Mouse (Mus musculus) macrophage (primary cell): Measurements from ENCODE around the gene Smg7. TPM values are rescaled to one million over a fixed set of nuclear protein-coding genes. Genes with fewer than 3 reads are reported as not detected.
"Not testable (repeated sequence)": the region's sequence is repeated elsewhere in the genome, so short reads cannot be mapped to it uniquely, and the experiment has no call there.

Experiments
- H3K27ac ChIP-seq: fragments of 350-480 bp; formaldehyde crosslinking; 2 replicates; pipeline ENCODE4 v1.9.0; 2021
- H3K36me3 ChIP-seq: fragments of 350-480 bp; formaldehyde crosslinking; 2 replicates; pipeline ENCODE4 v1.9.0; 2021; ENCODE audit errors: inconsistent target
- H3K4me3 ChIP-seq: fragments of 350-480 bp; formaldehyde crosslinking; 2 replicates; pipeline ENCODE4 v1.9.0; 2021; ENCODE audit errors: inconsistent target
- H3K79me2 ChIP-seq: fragments of 350-480 bp; formaldehyde crosslinking; 2 replicates; pipeline ENCODE4 v1.9.0; 2021; ENCODE audit errors: inconsistent target
- WGBS: methylation state at CpG from one replicate; pipeline ENCODE4 v1.1.7; 2026; ENCODE audit warnings: inconsistent platforms; ENCODE audit not compliant: missing documents; 5-methylcytosine and 5-hydroxymethylcytosine counted together
- polyA plus RNA-seq: library from polyadenylated mRNA; stranded (reverse); fragments of 250-400 nt; gene quantifications from 3 replicates; pipeline ENCODE4 v1.2.4, GENCODE M21; 2018; ENCODE audit warnings: inconsistent platforms

Smg7 gene
- polyA plus RNA-seq, 1 experiment from 2014 or later, result 28.9 TPM

- no peak overlapping the region for H3K27ac ChIP-seq
- peak overlapping the region; percentile 85 for H3K4me3 ChIP-seq
- H3K36me3 ChIP-seq, result no peaks in the 10 kb centered on the region
- 4% methylated on average over 6 of the region's 6 CpGs for WGBS
- H3K79me2 ChIP-seq, result peaks cover 56% of the 10 kb centered on the region
Measured at GRCm38 (mm10) chr1:152901419-152901764, 1.1 kb downstream of the Smg7 start.

- peaks cover 100% of the 10 kb centered on the region for H3K79me2 ChIP-seq
- not testable (repeated sequence) for H3K27ac ChIP-seq, H3K36me3 ChIP-seq, H3K4me3 ChIP-seq
- 100% methylated on average over 3 of the region's 5 CpGs for WGBS
Measured at GRCm38 (mm10) chr1:152888086-152888485, 14.4 kb downstream of the Smg7 start.

DNA sequence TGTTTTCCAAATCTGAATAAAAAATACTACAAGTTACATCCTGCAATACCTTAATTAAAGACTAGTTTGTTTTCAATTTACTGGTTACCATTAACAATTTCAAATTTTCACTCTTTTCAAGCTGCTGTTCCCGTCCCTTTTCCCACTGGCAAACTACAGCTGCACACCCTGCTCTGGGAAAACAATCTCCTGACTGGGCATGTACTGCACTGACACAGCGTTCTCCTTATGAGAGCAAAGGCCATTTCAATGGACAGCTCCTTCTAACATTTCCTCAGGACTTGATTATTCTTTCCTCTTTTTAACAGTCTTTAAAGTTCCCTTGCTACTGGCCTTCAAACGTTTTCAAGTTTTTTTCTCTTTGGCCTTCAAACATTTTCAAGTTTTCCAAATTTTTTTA, 31.4 kb downstream of the Smg7 start:
- Histone ChIP-seq H3K4me3 (no peak overlapping the region), H3K27ac (no peak overlapping the region), H3K79me2 (peaks cover 57% of the 10 kb centered on the region), H3K36me3 (peaks cover 36% of the 10 kb centered on the region)
- WGBS, result 70% methylated on average over 3 of the region's 3 CpGs

- WGBS, result 97% methylated on average over 6 of the region's 6 CpGs
- peaks cover 46% of the 10 kb centered on the region for H3K36me3 ChIP-seq
- H3K27ac ChIP-seq, result no peak overlapping the region
- no peak overlapping the region for H3K4me3 ChIP-seq
- H3K79me2 ChIP-seq, result peaks cover 46% of the 10 kb centered on the region
Measured at GRCm38 (mm10) chr1:152869901-152870300, 32.5 kb downstream of the Smg7 start.

GRCm38 (mm10) chr1:152846856-152847255, 55.6 kb downstream of the Smg7 start:
- peaks cover 83% of the 10 kb centered on the region for H3K36me3 ChIP-seq
- no peak overlapping the region for H3K4me3 ChIP-seq
- no peak overlapping the region for H3K27ac ChIP-seq
- no peaks in the 10 kb centered on the region for H3K79me2 ChIP-seq
- 96% methylated on average over 2 of the region's 2 CpGs for WGBS

GRCm38 (mm10) chr1:152845211-152845730, 57.2 kb downstream of the Smg7 start:
- H3K27ac ChIP-seq, result no peak overlapping the region
- peaks cover 74% of the 10 kb centered on the region for H3K36me3 ChIP-seq
- no peaks in the 10 kb centered on the region for H3K79me2 ChIP-seq
- WGBS, result 77% methylated on average over 3 of the region's 3 CpGs
- H3K4me3 ChIP-seq, result no peak overlapping the region

GRCm38 (mm10) chr1:152844634-152845033, 57.8 kb downstream of the Smg7 start:
- 93% methylated on average over 1 of the region's 1 CpGs for WGBS
- Histone ChIP-seq H3K79me2 (no peaks in the 10 kb centered on the region), H3K27ac (no peak overlapping the region), H3K4me3 (no peak overlapping the region), H3K36me3 (peaks cover 76% of the 10 kb centered on the region)

DNA sequence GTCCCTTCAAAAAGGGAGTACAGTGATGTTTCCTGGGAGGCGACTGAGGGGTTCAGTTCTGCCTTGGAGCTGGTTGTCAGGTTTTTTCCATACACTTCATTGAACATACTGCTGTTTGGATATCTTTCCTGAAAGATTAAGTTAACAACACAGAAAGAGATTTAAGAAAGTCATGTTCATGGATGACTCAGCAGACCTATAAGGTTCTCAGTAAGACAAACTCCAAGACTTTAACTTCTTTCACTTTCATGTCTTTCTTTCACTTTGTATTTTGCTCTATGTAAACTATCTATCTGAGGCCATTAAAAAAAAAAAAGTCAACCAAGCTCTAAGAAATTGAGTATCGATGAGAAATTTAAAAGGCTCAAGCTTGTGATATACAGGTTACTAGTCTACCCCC, 61.4 kb downstream of the Smg7 start:
- H3K36me3 ChIP-seq, result peaks cover 68% of the 10 kb centered on the region
- no peaks in the 10 kb centered on the region for H3K79me2 ChIP-seq
- WGBS, result 84% methylated on average over 2 of the region's 2 CpGs
- no peak overlapping the region for H3K27ac ChIP-seq
- H3K4me3 ChIP-seq, result no peak overlapping the region

DNA sequence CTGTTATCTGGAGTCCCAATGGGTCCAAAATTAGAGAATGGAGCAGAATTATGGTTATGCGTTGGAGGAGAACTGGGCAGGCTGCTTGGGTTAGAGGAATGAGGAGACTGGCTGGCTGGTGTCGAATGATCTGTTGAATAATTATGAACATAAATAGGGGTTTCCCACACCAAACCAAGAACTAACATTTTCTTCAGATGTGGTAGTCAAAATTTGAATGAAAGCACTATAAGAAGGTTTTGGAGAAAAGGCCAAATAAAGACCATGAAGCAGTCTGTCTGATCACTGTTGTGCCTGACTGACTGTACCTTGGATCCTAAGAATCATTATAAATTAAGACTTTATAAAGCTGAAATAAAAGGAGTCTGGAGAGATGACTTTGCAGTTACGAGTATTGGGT, 62.1 kb downstream of the Smg7 start:
- Histone ChIP-seq H3K79me2 (no peaks in the 10 kb centered on the region), H3K4me3 (no peak overlapping the region), H3K36me3 (peaks cover 74% of the 10 kb centered on the region), H3K27ac (no peak overlapping the region)
- 95% methylated on average over 3 of the region's 3 CpGs for WGBS

DNA sequence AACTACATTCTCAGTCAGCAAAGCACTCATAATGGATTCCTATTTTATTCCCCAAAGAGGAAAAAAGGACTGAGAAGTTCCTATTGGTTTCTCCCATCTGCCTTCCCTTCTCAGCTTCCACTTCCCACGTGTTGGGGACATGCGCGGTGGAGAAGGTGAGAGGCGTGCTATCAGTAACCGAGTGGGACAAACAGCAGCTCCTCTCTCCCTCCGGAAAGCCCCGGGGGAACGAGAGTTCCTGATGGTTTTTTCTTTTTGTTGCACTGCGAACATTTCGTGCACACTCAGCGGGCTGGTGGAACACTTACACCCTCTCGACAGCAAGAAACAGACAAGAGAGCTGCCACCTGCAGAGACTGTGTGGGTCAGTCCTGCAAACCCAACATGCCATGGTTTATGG, 63.6 kb downstream of the Smg7 start:
- Histone ChIP-seq H3K36me3 (peaks cover 74% of the 10 kb centered on the region), H3K4me3 (no peak overlapping the region), H3K79me2 (no peaks in the 10 kb centered on the region), H3K27ac (no peak overlapping the region)
- 91% methylated on average over 12 of the region's 12 CpGs for WGBS

DNA sequence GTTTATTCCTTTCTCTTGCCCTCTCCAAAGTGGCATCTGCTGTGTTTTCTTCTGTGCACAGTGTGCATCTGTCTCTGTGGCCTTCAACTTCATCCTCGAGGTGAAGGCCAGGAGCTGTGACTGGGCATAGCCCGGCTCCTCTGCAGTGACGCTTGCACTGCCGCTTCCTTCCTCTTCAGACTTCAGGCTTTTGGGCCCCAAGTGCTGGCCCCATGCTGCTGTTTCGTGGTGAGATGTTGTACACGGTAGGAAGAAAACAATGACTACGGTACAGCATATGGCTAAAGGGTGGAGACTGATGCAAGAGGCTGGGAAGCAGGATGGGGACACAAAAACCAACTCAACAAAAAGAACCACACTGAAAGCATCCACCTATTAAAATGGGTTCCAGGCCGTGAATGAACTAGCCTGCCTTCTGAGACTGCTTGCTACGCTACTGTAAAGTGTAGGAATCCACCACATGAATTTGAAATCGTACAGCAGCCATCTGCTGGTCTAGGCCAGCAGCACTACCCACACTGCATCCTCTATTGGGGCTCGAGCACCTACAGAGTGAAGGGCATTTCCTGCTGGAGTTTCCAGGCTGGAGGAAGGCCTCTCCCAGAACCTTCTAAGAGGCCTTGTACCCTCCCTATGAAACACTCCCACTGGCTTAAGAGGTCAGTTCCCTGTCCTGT, 64.3 kb downstream of the Smg7 start:
- 43% methylated on average over 8 of the region's 11 CpGs for WGBS
- peaks cover 75% of the 10 kb centered on the region for H3K36me3 ChIP-seq
- H3K4me3 ChIP-seq, result no peak overlapping the region
- no peaks in the 10 kb centered on the region for H3K79me2 ChIP-seq
- no peak overlapping the region for H3K27ac ChIP-seq

DNA sequence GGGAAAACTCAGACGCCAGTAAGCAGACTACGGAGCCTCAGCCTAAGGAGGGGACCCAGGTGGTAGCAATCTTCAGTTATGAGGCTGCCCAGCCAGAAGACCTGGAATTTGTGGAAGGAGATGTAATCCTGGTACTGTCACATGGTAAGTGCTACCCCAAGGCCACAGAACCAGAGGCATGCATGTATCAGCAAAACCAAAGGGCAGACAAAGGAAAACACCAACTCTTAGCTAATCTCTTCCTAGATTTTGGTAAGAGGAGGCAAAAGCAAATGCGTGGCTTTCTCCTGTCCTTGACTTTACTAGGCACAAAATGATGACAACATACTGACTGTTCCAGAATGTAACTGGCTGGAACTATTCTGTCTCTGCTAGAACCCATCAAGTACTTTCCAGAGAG, 67.4 kb downstream of the Smg7 start:
- Histone ChIP-seq H3K36me3 (peaks cover 82% of the 10 kb centered on the region), H3K4me3 (no peak overlapping the region), H3K79me2 (no peaks in the 10 kb centered on the region), H3K27ac (no peak overlapping the region)
- 100% methylated on average over 1 of the region's 3 CpGs for WGBS

DNA sequence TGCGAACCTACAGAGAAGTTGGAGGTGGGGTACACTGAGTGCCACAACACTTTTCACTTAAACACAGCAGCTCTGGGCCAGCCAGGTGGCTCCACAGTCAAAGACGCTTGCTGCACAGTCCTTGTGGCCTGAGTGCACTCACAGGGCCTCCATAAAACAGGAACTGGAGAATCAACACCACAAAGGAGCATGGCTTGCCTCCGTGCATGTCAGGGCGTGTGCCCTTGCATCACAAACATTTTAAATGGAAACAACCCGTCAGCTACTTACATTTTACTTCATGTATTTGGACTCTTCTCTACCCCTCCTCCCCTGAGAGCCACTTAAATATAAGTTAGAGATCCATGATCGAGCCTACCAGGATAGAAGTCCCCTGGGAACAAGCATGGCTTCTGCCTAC, 70.1 kb downstream of the Smg7 start:
- WGBS, result 40% methylated on average over 5 of the region's 6 CpGs
- H3K36me3 ChIP-seq, result peaks cover 89% of the 10 kb centered on the region
- H3K27ac ChIP-seq, result peak overlapping the region; percentile 36
- no peak overlapping the region for H3K4me3 ChIP-seq
- no peaks in the 10 kb centered on the region for H3K79me2 ChIP-seq

- 0 out of 2 replicates have a peak overlapping the region, but pooled peaks have one; percentile 36 for H3K27ac ChIP-seq
- WGBS, result 92% methylated on average over 5 of the region's 5 CpGs
- no peak overlapping the region for H3K4me3 ChIP-seq
- no peaks in the 10 kb centered on the region for H3K79me2 ChIP-seq
- H3K36me3 ChIP-seq, result peaks cover 89% of the 10 kb centered on the region
Measured at GRCm38 (mm10) chr1:152831619-152832018, 70.8 kb downstream of the Smg7 start.

DNA sequence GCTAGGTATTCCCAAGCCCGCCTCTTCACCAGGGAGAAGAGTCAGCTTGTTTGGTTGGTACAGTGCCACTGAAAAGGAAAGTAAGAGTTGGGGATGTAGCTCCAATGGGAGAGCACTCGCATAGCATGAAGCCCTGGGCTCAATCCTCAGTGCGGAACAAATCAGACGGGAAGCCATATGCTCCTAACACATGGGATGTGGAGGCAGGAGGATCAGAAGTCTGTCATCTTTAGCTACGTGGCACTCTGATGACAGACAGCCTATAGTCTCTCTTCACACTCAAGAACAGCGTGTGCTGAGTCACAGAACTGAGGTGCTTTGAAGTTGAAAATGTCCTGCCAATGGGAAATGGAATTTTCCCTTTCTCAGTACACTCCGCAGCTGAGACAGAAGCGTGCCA, 71.4 kb downstream of the Smg7 start:
- Histone ChIP-seq H3K27ac (no peak overlapping the region), H3K4me3 (no peak overlapping the region), H3K79me2 (no peaks in the 10 kb centered on the region), H3K36me3 (peaks cover 88% of the 10 kb centered on the region)
- WGBS, result 97% methylated on average over 8 of the region's 8 CpGs

GRCm38 (mm10) chr1:152830054-152830453, 72.4 kb downstream of the Smg7 start:
- Histone ChIP-seq H3K36me3 (peaks cover 88% of the 10 kb centered on the region), H3K4me3 (no peak overlapping the region), H3K27ac (no peak overlapping the region), H3K79me2 (no peaks in the 10 kb centered on the region)
- WGBS, result 92% methylated on average over 9 of the region's 9 CpGs
